Mouse (Mus musculus) liver, embryonic 14.5 days (tissue): ENCODE data around the gene Olfr49. TPM values are rescaled to one million over a fixed set of nuclear protein-coding genes. Genes with fewer than 3 reads are reported as not detected.

Experiments
- ATAC-seq: fragments of 200-750 bp; cut with Nextera tagmentation; 2 replicates; pipeline ENCODE4 v1.8.0; 2017; ENCODE audit warnings: moderate number of reproducible peaks, mild to moderate bottlenecking, moderate library complexity; ENCODE audit not compliant: insufficient read depth
- DNase-seq, 3 experiments: peaks; one replicate each; pipeline ENCODE4 v3.0.0-alpha.2; 2012 to 2013; ENCODE audit warnings: low read depth in 3 of 3, low spot score in 3 of 3
- H3K27ac ChIP-seq: fragments of 300-500 bp; sonication (generic); 2 replicates; pipeline ENCODE4 v1.5.1; 2014; ENCODE audit warnings: moderate library complexity, mild to moderate bottlenecking, control low read depth, inconsistent platforms
- H3K27me3 ChIP-seq: fragments of 300-500 bp; sonication (generic); 2 replicates; pipeline ENCODE4 v1.6.1; 2014; ENCODE audit warnings: mild to moderate bottlenecking, low read length, moderate library complexity; ENCODE audit not compliant: control insufficient read depth, insufficient read depth
- H3K36me3 ChIP-seq: fragments of 300-500 bp; sonication (generic); replicated peaks from 2 replicates; pipeline ENCODE4 v1.6.1; 2014; ENCODE audit warnings: low read depth; ENCODE audit not compliant: control insufficient read depth, insufficient read depth
- H3K4me1 ChIP-seq, 2 experiments: fragments of 200-500 bp in 1 of 2; fragments of 300-500 bp in 1 of 2; sonication (generic) in 1 of 2; replicated peaks; 2 replicates each; pipeline ENCODE4 v1.6.1; 2012 to 2014; ENCODE audit warnings: antibody characterized with exemption in 1 of 2, inconsistent platforms in 1 of 2, low read length in 1 of 2; ENCODE audit not compliant: control insufficient read depth in 2 of 2, insufficient read depth in 2 of 2
- H3K4me2 ChIP-seq: fragments of 300-500 bp; sonication (generic); 2 replicates; pipeline ENCODE4 v1.6.1; 2014; ENCODE audit warnings: low read depth, mild to moderate bottlenecking, control low read depth, moderate library complexity
- H3K4me3 ChIP-seq, 2 experiments: fragments of 200-500 bp in 1 of 2; fragments of 300-500 bp in 1 of 2; sonication (generic) in 1 of 2; 2 replicates each; pipeline ENCODE4 v1.5.1; 2012 to 2014; ENCODE audit warnings: low read depth in 2 of 2, low read length in 2 of 2, mild to moderate bottlenecking in 2 of 2, control low read depth in 1 of 2, inconsistent platforms in 1 of 2, moderate library complexity in 1 of 2; ENCODE audit not compliant: insufficient read depth in 1 of 2
- H3K9ac ChIP-seq: fragments of 300-500 bp; sonication (generic); replicated peaks from 2 replicates; pipeline ENCODE4 v1.6.1; 2014; ENCODE audit warnings: mild to moderate bottlenecking, control low read depth, moderate library complexity
- H3K9me3 ChIP-seq: fragments of 300-500 bp; sonication (generic); 2 replicates; pipeline ENCODE4 v1.6.1; 2016; ENCODE audit warnings: low read length, mixed read lengths; ENCODE audit not compliant: control insufficient read depth
- CTCF ChIP-seq: IDR thresholded peaks from 2 replicates; pipeline ENCODE4 v1.5.1; 2016; ENCODE audit warnings: antibody characterized with exemption, low read depth, control low read depth
- EP300 ChIP-seq: IDR thresholded peaks from 2 replicates; pipeline ENCODE4 v1.6.1; 2016; ENCODE audit warnings: antibody characterized with exemption, low read depth
- WGBS: fragments of 180-500 bp; shearing (Covaris S2); extraction: QIAGEN DNeasy Blood & Tissue Kit; methylation state at CpG from one replicate; pipeline ENCODE4 v1.1.7; 2014; ENCODE audit not compliant: insufficient replicate concordance; 5-methylcytosine and 5-hydroxymethylcytosine counted together
- polyA plus RNA-seq, 2 experiments: library from polyadenylated mRNA; depleted of rRNA in 1 of 2; stranded (reverse) in 1 of 2; unstranded in 1 of 2; fragments of >200 nt; fragmentation: Nextera tagmentation in 1 of 2; extraction: Ambion mirVana in 1 of 2; gene quantifications; 2 replicates each; pipeline versions ENCODE4 v1.2.1 to v1.2.3; 2012 to 2014

Olfr49 gene
- polyA plus RNA-seq, 2 experiments, result not detected

GRCm38 (mm10) chr14:54269566-54269965 lies 15.2 kb downstream of the Olfr49 start:
- Histone ChIP-seq H3K9ac (no peak overlapping the region), H3K27ac (no peak overlapping the region), H3K9me3 (no peaks in the 10 kb centered on the region), H3K4me3 (no peak overlapping the region), H3K36me3 (no peaks in the 10 kb centered on the region), H3K4me2 (no peak overlapping the region), H3K4me1 (no peaks in the 10 kb centered on the region), H3K27me3 (no peaks in the 10 kb centered on the region)
- TF ChIP-seq EP300 (no peak), CTCF (no peak)
- DNase-seq (no peak), ATAC-seq (no peak)
- 67% methylated on average over 3 of the region's 3 CpGs for WGBS

- DNase-seq, result no peak
- Histone ChIP-seq H3K27ac (no peak overlapping the region), H3K4me1 (no peaks in the 10 kb centered on the region), H3K9me3 (no peaks in the 10 kb centered on the region), H3K9ac (no peak overlapping the region), H3K4me2 (no peak overlapping the region), H3K36me3 (no peaks in the 10 kb centered on the region), H3K27me3 (no peaks in the 10 kb centered on the region), H3K4me3 (no peak overlapping the region)
- TF ChIP-seq EP300 (no peak), CTCF (no peak)
- WGBS, result 75% methylated on average over 10 of the region's 10 CpGs
- no peak for ATAC-seq
Measured at GRCm38 (mm10) chr14:54267966-54268365, 16.8 kb downstream of the Olfr49 start.

GRCm38 (mm10) chr14:54265951-54266350 lies 18.8 kb downstream of the Olfr49 start:
- H3K36me3 ChIP-seq, result no peaks in the 10 kb centered on the region
- TF ChIP-seq EP300 (no peak), CTCF (no peak)
- 54% methylated on average over 6 of the region's 6 CpGs for WGBS
- H3K9me3 ChIP-seq, result no peaks in the 10 kb centered on the region
- H3K27ac ChIP-seq, result no peak overlapping the region
- no peak overlapping the region for H3K9ac ChIP-seq
- no peak overlapping the region for H3K4me3 ChIP-seq
- ATAC-seq (no peak), DNase-seq (no peak)
- H3K4me2 ChIP-seq, result no peak overlapping the region
- no peaks in the 10 kb centered on the region for H3K27me3 ChIP-seq
- H3K4me1 ChIP-seq, result no peaks in the 10 kb centered on the region

- no peak overlapping the region for H3K4me2 ChIP-seq
- peaks cover 0 to 4% of the 10 kb centered on the region in 2 experiments; a peak in 2 of 4 replicates for H3K4me1 ChIP-seq
- H3K27ac ChIP-seq, result no peak overlapping the region
- DNase-seq (no peak), ATAC-seq (no peak)
- H3K9me3 ChIP-seq, result no peaks in the 10 kb centered on the region
- TF ChIP-seq CTCF (no peak), EP300 (no peak)
- H3K27me3 ChIP-seq, result no peaks in the 10 kb centered on the region
- no peak overlapping the region for H3K9ac ChIP-seq
- no peaks in the 10 kb centered on the region for H3K36me3 ChIP-seq
- no peak overlapping the region for H3K4me3 ChIP-seq
- WGBS, result 69% methylated on average over 10 of the region's 10 CpGs
Measured at GRCm38 (mm10) chr14:54265093-54265492, 19.6 kb downstream of the Olfr49 start.

- Histone ChIP-seq H3K4me1 (peaks cover 2 to 9% of the 10 kb centered on the region in 2 experiments; a peak in 3 of 4 replicates), H3K9ac (no peak overlapping the region), H3K4me2 (no peak overlapping the region), H3K27me3 (no peaks in the 10 kb centered on the region), H3K27ac (no peak overlapping the region), H3K4me3 (no peak overlapping the region), H3K9me3 (no peaks in the 10 kb centered on the region), H3K36me3 (no peaks in the 10 kb centered on the region)
- DNase-seq (no peak), ATAC-seq (no peak)
- WGBS, result 87% methylated on average over 7 of the region's 7 CpGs
- no peak for TF ChIP-seq EP300
- no peak for TF ChIP-seq CTCF
Measured at GRCm38 (mm10) chr14:54264231-54264630, 20.5 kb downstream of the Olfr49 start.
